Mouse (Mus musculus): ENCODE measurements around the gene Hs3st4. TPM values are rescaled to one million over a fixed set of nuclear protein-coding genes. Genes with fewer than 3 reads are reported as not detected.

The Hs3st4 gene
- polyA plus RNA-seq, 1 experiment from 2014 or later, result not detected

- no peak overlapping the region for H3K9ac ChIP-seq (ENCODE audit: low read depth, low read length)
- H3K4me2 ChIP-seq (replicated peaks; ENCODE audit: low read depth), result no peak overlapping the region
- H3K27me3 ChIP-seq (replicated peaks; ENCODE audit: control insufficient read depth, insufficient read depth, low read length), result 0 out of 2 replicates have a peak, but pooled peaks cover 4% of the 10 kb centered on the region
- 40% methylated on average over 5 of the region's 5 CpGs for WGBS
- no peak for TF ChIP-seq CTCF (IDR thresholded peaks at IDR 0.05; ENCODE audit: low read depth)
- H3K4me1 ChIP-seq (replicated peaks; ENCODE audit: control insufficient read depth, insufficient read depth, low read length), result no peaks in the 10 kb centered on the region
- no peaks in the 10 kb centered on the region for H3K36me3 ChIP-seq (ENCODE audit: control insufficient read depth, insufficient read depth)
- ATAC-seq, result 0 out of 2 replicates have a peak, but pooled peaks have one; percentile 38
- no peak overlapping the region for H3K4me3 ChIP-seq (ENCODE audit: low read depth, low read length)
- H3K9me3 ChIP-seq (ENCODE audit: control insufficient read depth), result no peaks in the 10 kb centered on the region
- no peak overlapping the region for H3K27ac ChIP-seq (ENCODE audit: low read depth, low read length)
Measured at GRCm38 (mm10) chr7:124050421-124050820, 67.8 kb downstream of the Hs3st4 start.

- Histone ChIP-seq H3K9me3 (ENCODE audit: control insufficient read depth) (no peaks in the 10 kb centered on the region), H3K4me3 (ENCODE audit: low read depth, low read length) (no peak overlapping the region), H3K36me3 (ENCODE audit: control insufficient read depth, insufficient read depth) (no peaks in the 10 kb centered on the region), H3K4me2 (replicated peaks; ENCODE audit: low read depth) (no peak overlapping the region), H3K27ac (ENCODE audit: low read depth, low read length) (no peak overlapping the region), H3K27me3 (replicated peaks; ENCODE audit: control insufficient read depth, insufficient read depth, low read length) (no peaks in the 10 kb centered on the region), H3K4me1 (replicated peaks; ENCODE audit: control insufficient read depth, insufficient read depth, low read length) (no peaks in the 10 kb centered on the region), H3K9ac (ENCODE audit: low read depth, low read length) (no peak overlapping the region)
- 75% methylated on average over 1 of the region's 1 CpGs for WGBS
- ATAC-seq, result no peak
- no peak for TF ChIP-seq CTCF (IDR thresholded peaks at IDR 0.05; ENCODE audit: low read depth)
Measured at GRCm38 (mm10) chr7:124083741-124084140, 101.1 kb downstream of the Hs3st4 start.

GRCm38 (mm10) chr7:124129019-124129418, 146.3 kb downstream of the Hs3st4 start:
- H3K27me3 ChIP-seq (replicated peaks; ENCODE audit: control insufficient read depth, insufficient read depth, low read length), result no peaks in the 10 kb centered on the region
- no peak overlapping the region for H3K9ac ChIP-seq (ENCODE audit: low read depth, low read length)
- H3K9me3 ChIP-seq (ENCODE audit: control insufficient read depth), result no peaks in the 10 kb centered on the region
- H3K4me3 ChIP-seq (ENCODE audit: low read depth, low read length), result no peak overlapping the region
- H3K27ac ChIP-seq (ENCODE audit: low read depth, low read length), result no peak overlapping the region
- H3K36me3 ChIP-seq (ENCODE audit: control insufficient read depth, insufficient read depth), result no peaks in the 10 kb centered on the region
- no peak overlapping the region for H3K4me2 ChIP-seq (replicated peaks; ENCODE audit: low read depth)
- no peak for ATAC-seq
- no peaks in the 10 kb centered on the region for H3K4me1 ChIP-seq (replicated peaks; ENCODE audit: control insufficient read depth, insufficient read depth, low read length)
- peak; percentile 66 for TF ChIP-seq CTCF (IDR thresholded peaks at IDR 0.05; ENCODE audit: low read depth)
- WGBS, result 4% methylated on average over 2 of the region's 2 CpGs

GRCm38 (mm10) chr7:124131312-124131711, 148.6 kb downstream of the Hs3st4 start:
- H3K36me3 ChIP-seq (ENCODE audit: control insufficient read depth, insufficient read depth), result no peaks in the 10 kb centered on the region
- H3K27me3 ChIP-seq (replicated peaks; ENCODE audit: control insufficient read depth, insufficient read depth, low read length), result no peaks in the 10 kb centered on the region
- H3K4me1 ChIP-seq (replicated peaks; ENCODE audit: control insufficient read depth, insufficient read depth, low read length), result no peaks in the 10 kb centered on the region
- ATAC-seq, result no peak
- no peaks in the 10 kb centered on the region for H3K9me3 ChIP-seq (ENCODE audit: control insufficient read depth)
- H3K4me2 ChIP-seq (replicated peaks; ENCODE audit: low read depth), result no peak overlapping the region
- no peak overlapping the region for H3K27ac ChIP-seq (ENCODE audit: low read depth, low read length)
- TF ChIP-seq CTCF (IDR thresholded peaks at IDR 0.05; ENCODE audit: low read depth), result no peak
- no peak overlapping the region for H3K4me3 ChIP-seq (ENCODE audit: low read depth, low read length)
- H3K9ac ChIP-seq (ENCODE audit: low read depth, low read length), result no peak overlapping the region
- 68% methylated on average over 7 of the region's 7 CpGs for whole genome bisulfite sequencing

- Histone ChIP-seq H3K27ac (ENCODE audit: low read depth, low read length) (no peak overlapping the region), H3K9ac (ENCODE audit: low read depth, low read length) (no peak overlapping the region), H3K27me3 (replicated peaks; ENCODE audit: control insufficient read depth, insufficient read depth, low read length) (no peaks in the 10 kb centered on the region), H3K4me3 (ENCODE audit: low read depth, low read length) (no peak overlapping the region), H3K4me1 (replicated peaks; ENCODE audit: control insufficient read depth, insufficient read depth, low read length) (no peaks in the 10 kb centered on the region), H3K9me3 (ENCODE audit: control insufficient read depth) (no peaks in the 10 kb centered on the region), H3K4me2 (replicated peaks; ENCODE audit: low read depth) (no peak overlapping the region), H3K36me3 (ENCODE audit: control insufficient read depth, insufficient read depth) (no peaks in the 10 kb centered on the region)
- TF ChIP-seq CTCF (IDR thresholded peaks at IDR 0.05; ENCODE audit: low read depth), result no peak
- ATAC-seq, result no peak
- 66% methylated on average over 5 of the region's 5 CpGs for WGBS
Measured at GRCm38 (mm10) chr7:124136133-124136532, 153.5 kb downstream of the Hs3st4 start.

- Histone ChIP-seq H3K4me1 (replicated peaks; ENCODE audit: control insufficient read depth, insufficient read depth, low read length) (no peaks in the 10 kb centered on the region), H3K27me3 (replicated peaks; ENCODE audit: control insufficient read depth, insufficient read depth, low read length) (no peaks in the 10 kb centered on the region), H3K27ac (ENCODE audit: low read depth, low read length) (no peak overlapping the region), H3K36me3 (ENCODE audit: control insufficient read depth, insufficient read depth) (no peaks in the 10 kb centered on the region), H3K4me3 (ENCODE audit: low read depth, low read length) (no peak overlapping the region), H3K9ac (ENCODE audit: low read depth, low read length) (no peak overlapping the region), H3K9me3 (ENCODE audit: control insufficient read depth) (no peaks in the 10 kb centered on the region), H3K4me2 (replicated peaks; ENCODE audit: low read depth) (no peak overlapping the region)
- no peak for TF ChIP-seq CTCF (IDR thresholded peaks at IDR 0.05; ENCODE audit: low read depth)
- no peak for ATAC-seq
- 66% methylated on average over 6 of the region's 6 CpGs for WGBS
Measured at GRCm38 (mm10) chr7:124141229-124141628, 158.6 kb downstream of the Hs3st4 start.

- no peak for ATAC-seq
- H3K4me1 ChIP-seq (replicated peaks; ENCODE audit: control insufficient read depth, insufficient read depth, low read length), result no peaks in the 10 kb centered on the region
- H3K27me3 ChIP-seq (replicated peaks; ENCODE audit: control insufficient read depth, insufficient read depth, low read length), result no peaks in the 10 kb centered on the region
- 63% methylated on average over 2 of the region's 2 CpGs for WGBS
- no peak overlapping the region for H3K27ac ChIP-seq (ENCODE audit: low read depth, low read length)
- TF ChIP-seq CTCF (IDR thresholded peaks at IDR 0.05; ENCODE audit: low read depth), result no peak
- no peak overlapping the region for H3K4me3 ChIP-seq (ENCODE audit: low read depth, low read length)
- H3K4me2 ChIP-seq (replicated peaks; ENCODE audit: low read depth), result no peak overlapping the region
- no peaks in the 10 kb centered on the region for H3K36me3 ChIP-seq (ENCODE audit: control insufficient read depth, insufficient read depth)
- no peak overlapping the region for H3K9ac ChIP-seq (ENCODE audit: low read depth, low read length)
- no peaks in the 10 kb centered on the region for H3K9me3 ChIP-seq (ENCODE audit: control insufficient read depth)
Measured at GRCm38 (mm10) chr7:124150901-124151300, 168.2 kb downstream of the Hs3st4 start.
